22 mouse cellular contexts compared by ENCODE assay signal in the genomic region with DNA sequence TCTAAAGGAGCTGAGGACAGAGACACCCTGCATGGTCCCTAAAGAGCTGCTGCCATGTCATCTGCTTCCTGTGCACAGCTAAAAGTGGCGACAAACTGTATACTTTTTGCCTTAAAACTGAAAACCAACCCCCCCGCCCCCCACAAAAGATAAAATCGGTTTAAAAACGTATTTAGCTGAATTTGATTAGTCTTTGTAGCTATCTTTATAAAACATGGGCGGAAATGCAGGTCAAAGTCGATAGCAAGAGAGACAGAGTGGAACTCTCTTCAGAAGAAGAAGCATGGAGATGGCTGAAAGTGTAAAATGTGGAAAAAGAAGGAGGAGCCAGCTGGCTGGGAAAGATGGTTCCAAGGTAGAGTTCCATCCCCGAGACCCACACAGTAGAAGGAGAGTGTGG. TPM values are rescaled to one million over a fixed set of nuclear protein-coding genes. Genes with fewer than 3 reads are reported as not detected.
A peak's percentile ranks its signal among the peaks of the same experiment; 100 is the strongest.
DNase-seq lines count a peak whose midpoint lies in the region; TF ChIP-seq lines count a peak whose summit lies in the region.
"Had no signal": no experiment of that assay in that cellular context is flagged by ENCODE, and none has a peak within 500 bp of the region (broad histone marks: within the 10 kb centered on the region; RNA-seq: fewer than 3 reads in every experiment).

No protein-coding gene starts in this region.

- no peaks in the 10 kb centered on the region for H3K27me3 ChIP-seq in ES-Bruce4 (ENCODE audit: control insufficient read depth, insufficient read depth, low read length, poor library complexity, severe bottlenecking)
- H3K27me3 ChIP-seq: CH12.LX; embryonic facial prominence, embryonic 13.5 days; embryonic facial prominence, embryonic 15.5 days; forebrain, embryonic 12.5 days had no signal

- no peaks in the 10 kb centered on the region for H3K9me3 ChIP-seq in ES-Bruce4 (replicated peaks; ENCODE audit: control insufficient read depth, insufficient read depth, low read length, poor library complexity, severe bottlenecking)
- H3K9me3 ChIP-seq: embryonic facial prominence, embryonic 13.5 days; embryonic facial prominence, embryonic 15.5 days; forebrain, embryonic 10.5 days; forebrain, embryonic 12.5 days had no signal

- 0 out of 2 replicates have a peak overlapping the region, but pooled peaks have one; percentile 9 for H3K27ac ChIP-seq in ES-Bruce4 (ENCODE audit: insufficient read depth, low read length)
- H3K27ac ChIP-seq: embryonic facial prominence, embryonic 13.5 days; embryonic facial prominence, embryonic 15.5 days; forebrain, embryonic 10.5 days; forebrain, embryonic 12.5 days had no signal

- no peak for TF ChIP-seq POLR2A in ES-Bruce4 (IDR thresholded peaks at IDR 0.05; ENCODE audit: insufficient read depth, low read length)

- intact Hi-C loops in heart, postnatal 25 days (cut with DNase I), result no loop called here

- no peaks in the 10 kb centered on the region for H3K4me1 ChIP-seq in ES-Bruce4 (ENCODE audit: control insufficient read depth, insufficient read depth, low read length)

- peaks cover 5% of the 10 kb centered on the region; the same call in 1 of the 2 replicates for H3K36me3 ChIP-seq in ES-Bruce4 (ENCODE audit: control insufficient read depth, insufficient read depth, low read length, poor library complexity, severe bottlenecking)
- H3K36me3 ChIP-seq: embryonic facial prominence, embryonic 13.5 days; embryonic facial prominence, embryonic 15.5 days; forebrain, embryonic 12.5 days had no signal

- peak; percentile 30 for DNase-seq in heart, adult 11 months
- DNase-seq in heart, postnatal 25 days (ENCODE audit: low spot score), result no peak
- peak; percentile 30 for DNase-seq in MEL-GATA-1-ER (ENCODE audit: extremely low read depth, low read depth)
- no peak for DNase-seq in kidney, adult 9 months
- DNase-seq: adrenal gland, adult 2 months; adrenal gland, postnatal 10 days; adrenal gland, postnatal 25 days; B cell, adult 2 months; cerebellum, adult 11 months; cerebellum, adult 18-20 months; cerebellum, adult 8-10 months; cerebellum, adult 9-11 months; cerebellum, postnatal 14 days; cerebellum, postnatal 36 days; embryo, embryonic 11 days had no signal

- TF ChIP-seq EP300 in ES-Bruce4 (IDR thresholded peaks at IDR 0.05; ENCODE audit: insufficient read depth, low read depth, low read length), result no peak

- TF ChIP-seq CTCF in ES-Bruce4 (IDR thresholded peaks at IDR 0.05; ENCODE audit: low read depth, low read length), result no peak

- H3K9ac ChIP-seq in ES-Bruce4 (ENCODE audit: low read depth, poor library complexity, severe bottlenecking), result peak overlapping the region; percentile 31; the same call in 1 of the 2 replicates
- H3K9ac ChIP-seq: embryonic facial prominence, embryonic 13.5 days; embryonic facial prominence, embryonic 15.5 days; forebrain, embryonic 12.5 days had no signal

- H3K4me3 ChIP-seq in ES-Bruce4 (ENCODE audit: low read depth, low read length), result no peak overlapping the region
- H3K4me3 ChIP-seq: embryonic facial prominence, embryonic 13.5 days; embryonic facial prominence, embryonic 15.5 days; erythroblast, embryonic 14.5 days; forebrain, embryonic 10.5 days; forebrain, embryonic 12.5 days had no signal

RNA-seq across cellular contexts. Expression of a gene that starts 4.9 kb away (rescaled TPM):
- 10 to 100 TPM; 31.3 to 31.9 TPM for total RNA-seq in heart, postnatal 25 days (2021)
- polyA plus RNA-seq in ES-Bruce4 (2011; ENCODE audit: insufficient read depth, insufficient read length, low read depth, missing spikeins), result 60.4 and 69.8 TPM in 2 replicates

RNA-seq across cellular contexts. Expression of a gene that starts 17.6 kb away (rescaled TPM):
- 10 to 100 TPM; 32.4 to 33.3 TPM for total RNA-seq in heart, postnatal 25 days (2021)
- 16.7 and 16.9 TPM in 2 replicates for polyA plus RNA-seq in ES-Bruce4 (2011; ENCODE audit: insufficient read depth, insufficient read length, low read depth, missing spikeins)

Comparison
In these comparisons a context has a peak if more than half of its experiments do, and no peak if none do; other contexts are left out.
1. DNase-seq: peak in heart, adult 11 months (single experiment) and MEL-GATA-1-ER (single experiment); none in heart, postnatal 25 days (single experiment) and kidney, adult 9 months (single experiment).